9 mouse cellular contexts compared by ENCODE assay signal in genomic region chr19:3684414-3684813, GRCm38 (mm10). TPM values are rescaled to one million over a fixed set of nuclear protein-coding genes. Genes with fewer than 3 reads are reported as not detected.
DNase-seq lines count a peak whose midpoint lies in the region; ATAC-seq and TF ChIP-seq lines count a peak whose summit lies in the region.
"Had no signal": no experiment of that assay in that cellular context is flagged by ENCODE, and none has a peak within 500 bp of the region (broad histone marks: within the 10 kb centered on the region; RNA-seq: fewer than 3 reads in every experiment).

No protein-coding gene starts in this region.

- DNase-seq in thymus, postnatal 4 days = peak; percentile 46
- DNase-seq in thymus, postnatal 25 days = no peak
- DNase-seq in forebrain, postnatal 0 days = no peak
- peak; percentile 22 for DNase-seq in stomach, postnatal 0 days (ENCODE audit: low spot score)
- no peak for DNase-seq in right cerebral cortex, postnatal 36 days (ENCODE audit: low spot score in 2 of 2)

- no peak overlapping the region for H3K4me2 ChIP-seq in forebrain, postnatal 0 days (ENCODE audit: low read depth)
- peak overlapping the region; percentile 76 for H3K4me2 ChIP-seq in liver, embryonic 15.5 days
- peak overlapping the region; percentile 97 for H3K4me2 ChIP-seq in stomach, postnatal 0 days (replicated peaks; ENCODE audit: low read depth)

- WGBS in forebrain, postnatal 0 days = 18% methylated on average over 1 of the region's 1 CpGs
- WGBS in liver, embryonic 15.5 days (ENCODE audit: insufficient replicate concordance) = 32% methylated on average over 1 of the region's 1 CpGs
- WGBS in stomach, postnatal 0 days = 17% methylated on average over 1 of the region's 1 CpGs

- peaks cover 9% of the 10 kb centered on the region; the same call in 1 of the 2 replicates for H3K4me1 ChIP-seq in forebrain, postnatal 0 days (ENCODE audit: insufficient read depth)
- peaks cover 77% of the 10 kb centered on the region for H3K4me1 ChIP-seq in liver, embryonic 15.5 days (replicated peaks)
- peaks cover 8% of the 10 kb centered on the region for H3K4me1 ChIP-seq in stomach, postnatal 0 days (replicated peaks; ENCODE audit: control insufficient read depth, insufficient read depth)

- H3K4me3 ChIP-seq in forebrain, postnatal 0 days (ENCODE audit: low read depth, low read length) = no peak overlapping the region
- H3K4me3 ChIP-seq in liver, embryonic 15.5 days (replicated peaks) = peak overlapping the region; percentile 66; the same call in 1 of the 2 replicates
- H3K4me3 ChIP-seq in stomach, postnatal 0 days (ENCODE audit: low read depth, low read length) = no peak overlapping the region; the same call in 1 of the 2 replicates

- no peaks in the 10 kb centered on the region for H3K36me3 ChIP-seq in forebrain, postnatal 0 days (ENCODE audit: insufficient read depth)
- no peaks in the 10 kb centered on the region for H3K36me3 ChIP-seq in liver, embryonic 15.5 days (replicated peaks)
- H3K36me3 ChIP-seq in stomach, postnatal 0 days (ENCODE audit: control insufficient read depth, insufficient read depth, low read length) = no peaks in the 10 kb centered on the region

- ATAC-seq in forebrain, postnatal 0 days = 0 out of 2 replicates have a peak, but pooled peaks have one; percentile 8
- ATAC-seq in liver, embryonic 15.5 days (ENCODE audit: insufficient read depth) = no peak
- no peak for ATAC-seq in stomach, postnatal 0 days (ENCODE audit: low FRiP score, low TSS enrichment)
- no peak for ATAC-seq in frontal cortex, adult (ENCODE audit: low TSS enrichment)
- no peak for ATAC-seq in inflammation-experienced regulatory T-cells, adult 6 months

- no peaks in the 10 kb centered on the region for H3K9me3 ChIP-seq in forebrain, postnatal 0 days (ENCODE audit: low read length)
- H3K9me3 ChIP-seq in liver, embryonic 15.5 days (replicated peaks) = no peaks in the 10 kb centered on the region
- H3K9me3 ChIP-seq in stomach, postnatal 0 days (ENCODE audit: control insufficient read depth, low read length) = no peaks in the 10 kb centered on the region

- no peak overlapping the region for H3K27ac ChIP-seq in forebrain, postnatal 0 days (ENCODE audit: low read depth, low read length)
- 0 out of 2 replicates have a peak overlapping the region, but pooled peaks have one; percentile 19 for H3K27ac ChIP-seq in liver, embryonic 15.5 days (replicated peaks)
- H3K27ac ChIP-seq in stomach, postnatal 0 days (replicated peaks) = peak overlapping the region; percentile 61
- H3K27ac ChIP-seq: macrophage had no signal

- H3K27me3 ChIP-seq in forebrain, postnatal 0 days (ENCODE audit: insufficient read depth, low read length) = no peaks in the 10 kb centered on the region
- peaks cover 31% of the 10 kb centered on the region for H3K27me3 ChIP-seq in liver, embryonic 15.5 days
- H3K27me3 ChIP-seq in stomach, postnatal 0 days (ENCODE audit: control insufficient read depth, insufficient read depth, low read length) = no peaks in the 10 kb centered on the region

- TF ChIP-seq EP300 in stomach, postnatal 0 days (optimal IDR thresholded peaks at IDR 0.05) = no peak

- TF ChIP-seq CTCF in forebrain, postnatal 0 days (IDR thresholded peaks at IDR 0.05; ENCODE audit: low read depth) = no peak
- no peak for TF ChIP-seq CTCF in stomach, postnatal 0 days (IDR thresholded peaks at IDR 0.05; ENCODE audit: low read depth)

- H3K9ac ChIP-seq in forebrain, postnatal 0 days = no peak overlapping the region
- no peak overlapping the region for H3K9ac ChIP-seq in liver, embryonic 15.5 days
- peak overlapping the region; percentile 38; the same call in 1 of the 2 replicates for H3K9ac ChIP-seq in stomach, postnatal 0 days (ENCODE audit: low read length)

RNA-seq across cellular contexts. Expression of gene Lrp5, which starts 1.9 kb away (rescaled TPM):
- total RNA-seq in forebrain, postnatal 0 days (2014; rRNA removed) = 7.9 and 11.1 TPM in 2 replicates
- 0.50 and 0.56 TPM in 2 replicates for polyA plus RNA-seq in forebrain, postnatal 0 days (2015; fragmentation: Nextera tagmentation; extraction: Ambion mirVana)
- 2.1 and 2.6 TPM in 2 replicates for polyA plus RNA-seq in liver, embryonic 15.5 days (2015; fragmentation: Nextera tagmentation; extraction: Ambion mirVana)
- 2.6 and 2.7 TPM in 2 replicates for polyA plus RNA-seq in stomach, postnatal 0 days (2015; fragmentation: Nextera tagmentation; extraction: Ambion mirVana)
- under 1 TPM in 2 of 3 experiments, not detected in 1; 0.05 to 0.08 TPM for polyA plus RNA-seq in inflammation-experienced regulatory T-cells, adult 6 months (2017; shearing (Covaris generic))

RNA-seq across cellular contexts. Expression of gene 1810055G02Rik, which starts 23.7 kb away (rescaled TPM):
- 33.6 and 37.2 TPM in 2 replicates for total RNA-seq in forebrain, postnatal 0 days (2014; rRNA removed)
- 38.4 and 39.0 TPM in 2 replicates for polyA plus RNA-seq in forebrain, postnatal 0 days (2015; fragmentation: Nextera tagmentation; extraction: Ambion mirVana)
- polyA plus RNA-seq in liver, embryonic 15.5 days (2015; fragmentation: Nextera tagmentation; extraction: Ambion mirVana) = 16.0 and 16.6 TPM in 2 replicates
- polyA plus RNA-seq in stomach, postnatal 0 days (2015; fragmentation: Nextera tagmentation; extraction: Ambion mirVana) = 17.1 and 18.8 TPM in 2 replicates
- 1 to 10 TPM; 4.1 to 6.0 (median 5.3) TPM for polyA plus RNA-seq in inflammation-experienced regulatory T-cells, adult 6 months (2017; shearing (Covaris generic))

Comparison
In these comparisons a context has a peak if more than half of its experiments do, and no peak if none do; other contexts are left out.
1. DNase-seq: peak in thymus, postnatal 4 days (single experiment) and stomach, postnatal 0 days (single experiment); none in thymus, postnatal 25 days (single experiment), forebrain, postnatal 0 days (single experiment) and right cerebral cortex, postnatal 36 days (0 of 2).